Mouse (Mus musculus) CH12.LX (cell line): ENCODE measurements at regions not wholly inside any gene's neighbourhood (a gene's known extent, or its start where the extent isn't known, plus 50 kb on each side); places are given as distances from the start of the nearest gene placed in this dataset.

Experiments used
- DNase-seq: peaks from one replicate; pipeline ENCODE4 v3.0.0-alpha.2; 2013; ENCODE audit errors: extremely low read depth
- H3K27ac ChIP-seq: 2 replicates; pipeline ENCODE4 v1.5.1; 2012; ENCODE audit warnings: low read depth, mild to moderate bottlenecking, control low read depth, moderate library complexity; ENCODE audit not compliant: insufficient read depth
- H3K27me3 ChIP-seq: replicated peaks from 2 replicates; pipeline ENCODE3; 2012; ENCODE audit warnings: inconsistent platforms
- H3K36me3 ChIP-seq, 2 experiments: replicated peaks in 1 of 2; 2 replicates each; pipeline versions ENCODE3 to v1.6.1; 2012; ENCODE audit warnings: inconsistent platforms in 1 of 2, low read length in 1 of 2, mild to moderate bottlenecking in 1 of 2, mixed read lengths in 1 of 2, moderate library complexity in 1 of 2; ENCODE audit not compliant: control insufficient read depth in 1 of 2, insufficient read depth in 1 of 2
- H3K4me1 ChIP-seq, 2 experiments: 2 replicates each; pipeline ENCODE4 v1.6.1; 2012; ENCODE audit warnings: inconsistent platforms in 1 of 2, moderate library complexity in 1 of 2; ENCODE audit not compliant: insufficient read depth in 2 of 2, control insufficient read depth in 1 of 2
- H3K4me2 ChIP-seq: 2 replicates; pipeline ENCODE4 v1.6.1; 2012; ENCODE audit warnings: low read depth, mild to moderate bottlenecking, control low read depth; ENCODE audit not compliant: poor library complexity, insufficient read depth, severe bottlenecking
- H3K4me3 ChIP-seq, 3 experiments: fragments of 150-350 bp in 1 of 3; sonication (generic) in 1 of 3; replicated peaks in 1 of 3; 2 replicates each; pipeline versions ENCODE3 to v1.5.1; 2011 to 2012; ENCODE audit warnings: low read depth in 2 of 3, low read length in 2 of 3, mild to moderate bottlenecking in 2 of 3, moderate library complexity in 2 of 3, control low read depth in 1 of 3, improper control_type of control experiment in 1 of 3, inconsistent platforms in 1 of 3, mixed read lengths in 1 of 3; ENCODE audit not compliant: poor library complexity in 1 of 3
- H3K79me2 ChIP-seq: replicated peaks from 2 replicates; pipeline ENCODE4 v1.6.1; 2012; ENCODE audit warnings: mild to moderate bottlenecking, moderate library complexity; ENCODE audit not compliant: control insufficient read depth, poor library complexity, insufficient read depth, severe bottlenecking; ENCODE audit errors: extremely low read depth
- H3K9ac ChIP-seq: 2 replicates; pipeline ENCODE4 v1.6.1; 2012; ENCODE audit warnings: low read depth, mild to moderate bottlenecking, control low read depth, moderate library complexity; ENCODE audit not compliant: insufficient read depth
- H3K9me3 ChIP-seq: replicated peaks from 2 replicates; pipeline ENCODE3; 2012; ENCODE audit warnings: low read length, inconsistent platforms, mixed read lengths
- CHD2 ChIP-seq: IDR thresholded peaks from 2 replicates; pipeline ENCODE4 v1.6.1; 2011; ENCODE audit warnings: low read length, improper control_type of control experiment
- CTCF ChIP-seq, 2 experiments: IDR thresholded peaks in 1 of 2; conservative IDR thresholded peaks in 1 of 2; 2 replicates each; pipeline ENCODE4 v1.5.1; 2011 to 2012; ENCODE audit warnings: low read depth in 2 of 2, low read length in 2 of 2, improper control_type of control experiment in 1 of 2, inconsistent platforms in 1 of 2, mild to moderate bottlenecking in 1 of 2, moderate library complexity in 1 of 2
- E2F4 ChIP-seq: IDR thresholded peaks from 2 replicates; pipeline ENCODE4 v1.6.1; 2011; ENCODE audit warnings: low read depth, low read length, improper control_type of control experiment; ENCODE audit not compliant: insufficient replicate concordance
- EP300 ChIP-seq: IDR thresholded peaks from 2 replicates; pipeline ENCODE4 v1.6.1; 2011; ENCODE audit warnings: low read length, improper control_type of control experiment
- ETS1 ChIP-seq: conservative IDR thresholded peaks from 2 replicates; pipeline ENCODE4 v1.6.1; 2012; ENCODE audit warnings: low read depth, mild to moderate bottlenecking, inconsistent platforms, low read length, improper control_type of control experiment, moderate library complexity
- GABPA ChIP-seq: IDR thresholded peaks from 2 replicates; pipeline ENCODE4 v1.6.1; 2012; ENCODE audit warnings: low read depth, low read length, improper control_type of control experiment, inconsistent platforms; ENCODE audit not compliant: insufficient replicate concordance
- HCFC1 ChIP-seq: IDR thresholded peaks from 2 replicates; pipeline ENCODE4 v1.6.1; 2012; ENCODE audit warnings: low read depth, mild to moderate bottlenecking, inconsistent platforms, low read length, improper control_type of control experiment
- MXI1 ChIP-seq: IDR thresholded peaks from 2 replicates; pipeline ENCODE4 v1.6.1; 2011; ENCODE audit warnings: mild to moderate bottlenecking, low read depth, low read length, improper control_type of control experiment
- MYC ChIP-seq: IDR thresholded peaks from 2 replicates; pipeline ENCODE4 v1.6.1; 2011; ENCODE audit warnings: low read depth, mild to moderate bottlenecking, improper control_type of control experiment, low read length
- NRF1 ChIP-seq: IDR thresholded peaks from 2 replicates; pipeline ENCODE4 v1.6.1; 2014; ENCODE audit warnings: low read depth, mild to moderate bottlenecking, inconsistent platforms, low read length, improper control_type of control experiment, moderate library complexity
- PAX5 ChIP-seq: IDR thresholded peaks from 2 replicates; pipeline ENCODE4 v1.6.1; 2012; ENCODE audit warnings: low read length, inconsistent platforms, mixed read lengths
- RCOR1 ChIP-seq: conservative IDR thresholded peaks from 2 replicates; pipeline ENCODE4 v1.6.1; 2012; ENCODE audit warnings: low read depth, mild to moderate bottlenecking, inconsistent platforms, low read length, improper control_type of control experiment
- SMC3 ChIP-seq: IDR thresholded peaks from 2 replicates; pipeline ENCODE4 v1.6.1; 2011; ENCODE audit warnings: low read depth, low read length, improper control_type of control experiment
- UBTF ChIP-seq: IDR thresholded peaks from 2 replicates; pipeline ENCODE4 v1.6.1; 2012; ENCODE audit warnings: low read depth, mild to moderate bottlenecking, inconsistent platforms, low read length, improper control_type of control experiment, moderate library complexity
- USF2 ChIP-seq: conservative IDR thresholded peaks from 2 replicates; pipeline ENCODE4 v1.6.1; 2011; ENCODE audit warnings: low read depth, low read length, improper control_type of control experiment
- ZC3H11A ChIP-seq: IDR thresholded peaks from 2 replicates; pipeline ENCODE4 v1.6.1; 2012; ENCODE audit warnings: low read depth, mild to moderate bottlenecking, inconsistent platforms, low read length, improper control_type of control experiment
- ZMIZ1 ChIP-seq: IDR thresholded peaks from 2 replicates; pipeline ENCODE4 v1.6.1; 2012; ENCODE audit warnings: low read depth, mild to moderate bottlenecking, inconsistent platforms, low read length, improper control_type of control experiment
- ZNF384 ChIP-seq: IDR thresholded peaks from 2 replicates; pipeline ENCODE4 v1.6.1; 2012; ENCODE audit warnings: low read depth, low read length, improper control_type of control experiment, inconsistent platforms
- dilution Hi-C: fragments of 300-500 bp; cut with MboI; formaldehyde crosslinking; loops from 2 replicates; pipeline ENCODE4 v1.14.3; 2020; ENCODE audit warnings: low sequenced_read_pairs; ENCODE audit not compliant: extremely low pct_unique_long_range_greater_than_20kb, extremely low pct_ligation_motif_present
- in situ Hi-C: fragments of 300-500 bp; cut with MboI; formaldehyde crosslinking; loops from 3 replicates; pipeline ENCODE4 v1.14.3; 2019; ENCODE audit warnings: low sequenced_read_pairs, low pct_ligation_motif_present, low pct_unique_long_range_greater_than_20kb, mixed read lengths

- H3K9me3 ChIP-seq = peaks cover 52% of the 10 kb centered on the region
- H3K36me3 ChIP-seq = no peaks in the 10 kb centered on the region
- in situ Hi-C loops = no loop called here
- H3K4me1 ChIP-seq = no peaks in the 10 kb centered on the region
- no peak overlapping the region for H3K27ac ChIP-seq
- H3K79me2 ChIP-seq = no peaks in the 10 kb centered on the region
- no peak overlapping the region for H3K4me2 ChIP-seq
- TF ChIP-seq ZC3H11A (no peak), ETS1 (no peak), USF2 (no peak), SMC3 (no peak), NRF1 (no peak), ZMIZ1 (no peak), EP300 (no peak), PAX5 (no peak), CHD2 (no peak), MXI1 (no peak), E2F4 (no peak), GABPA (no peak), CTCF (conservative IDR thresholded peaks at IDR 0.05 in 1 of 2, IDR thresholded peaks at IDR 0.05 in 1 of 2; ENCODE audit: low read depth in 2 of 2, low read length in 2 of 2) (no peak), MYC (no peak), UBTF (no peak), RCOR1 (no peak), HCFC1 (no peak)
- H3K4me3 ChIP-seq = no peak overlapping the region
- no peaks in the 10 kb centered on the region for H3K27me3 ChIP-seq
- dilution Hi-C loops = no loop called here
- H3K9ac ChIP-seq = no peak overlapping the region
- no peak for DNase-seq
Measured at GRCm38 (mm10) chr10:126077313-126077966, 111.5 kb downstream of the Lrig3 start.

GRCm38 (mm10) chr10:126082576-126082975 is 116.6 kb downstream of the Lrig3 start:
- dilution Hi-C loops (no loop called here), in situ Hi-C loops (no loop called here)
- no peak overlapping the region for H3K4me3 ChIP-seq
- DNase-seq = no peak
- H3K4me2 ChIP-seq = no peak overlapping the region
- TF ChIP-seq HCFC1 (no peak), ZNF384 (no peak), ZMIZ1 (no peak)
- H3K9ac ChIP-seq = no peak overlapping the region
- no peaks in the 10 kb centered on the region for H3K27me3 ChIP-seq
- H3K79me2 ChIP-seq = no peaks in the 10 kb centered on the region
- no peak overlapping the region for H3K27ac ChIP-seq
- no peaks in the 10 kb centered on the region for H3K4me1 ChIP-seq
- H3K9me3 ChIP-seq = peaks cover 43% of the 10 kb centered on the region
- H3K36me3 ChIP-seq = no peaks in the 10 kb centered on the region
